Mouse (Mus musculus) kidney, adult 11 months (tissue): ENCODE data around the gene Trim26.
A peak's percentile ranks its signal among the peaks of the same experiment; 100 is the strongest.
"Not testable (repeated sequence)": the region's sequence is repeated elsewhere in the genome, so short reads cannot be mapped to it uniquely, and the experiment has no call there.

Experiments used
- DNase-seq: peaks from one replicate; pipeline ENCODE4 v3.0.0; 2022

Trim26 gene

DNA sequence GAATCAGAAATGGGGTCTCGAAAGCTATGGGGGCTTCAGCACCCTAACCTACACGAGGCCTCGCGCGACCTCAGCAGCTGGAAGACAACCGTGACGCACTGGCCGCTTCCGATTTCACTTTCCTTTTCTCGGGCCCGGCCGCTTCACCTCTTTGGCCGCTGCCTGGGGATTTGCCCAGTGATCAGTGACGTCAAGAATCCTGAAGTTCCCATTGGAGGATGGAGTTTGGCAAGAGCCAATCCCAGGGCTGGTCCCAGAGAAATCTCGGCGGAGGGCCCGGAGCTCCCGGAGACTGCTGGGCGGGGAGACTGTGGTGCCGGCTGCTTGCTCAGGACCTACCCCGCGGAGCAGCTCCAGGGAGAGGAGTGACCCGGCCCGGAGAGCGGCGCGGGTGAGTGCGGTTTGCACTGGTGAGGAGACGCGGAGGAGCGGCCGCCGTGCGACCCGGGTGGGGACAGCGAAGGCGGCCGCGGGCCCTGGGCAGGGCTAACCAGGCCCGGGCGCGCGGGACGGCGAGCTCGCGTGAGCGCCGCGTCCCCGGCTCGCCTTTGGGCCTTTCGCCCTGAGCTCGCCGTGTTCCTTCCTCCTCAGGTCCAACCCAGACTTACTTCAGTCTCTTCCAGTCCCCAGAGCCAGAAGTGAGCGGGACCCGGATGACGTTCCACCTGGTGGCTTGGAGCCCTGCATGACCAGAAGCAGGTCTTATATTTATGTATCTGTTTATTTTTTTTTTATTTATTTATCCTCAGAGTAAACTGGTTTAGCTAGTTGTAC lies at the start of gene Trim26:
Gene Trim26 (plus strand): TSS at position 261 of the 774 bp plus-strand sequence.
- DNase-seq: peak; percentile 98

DNA sequence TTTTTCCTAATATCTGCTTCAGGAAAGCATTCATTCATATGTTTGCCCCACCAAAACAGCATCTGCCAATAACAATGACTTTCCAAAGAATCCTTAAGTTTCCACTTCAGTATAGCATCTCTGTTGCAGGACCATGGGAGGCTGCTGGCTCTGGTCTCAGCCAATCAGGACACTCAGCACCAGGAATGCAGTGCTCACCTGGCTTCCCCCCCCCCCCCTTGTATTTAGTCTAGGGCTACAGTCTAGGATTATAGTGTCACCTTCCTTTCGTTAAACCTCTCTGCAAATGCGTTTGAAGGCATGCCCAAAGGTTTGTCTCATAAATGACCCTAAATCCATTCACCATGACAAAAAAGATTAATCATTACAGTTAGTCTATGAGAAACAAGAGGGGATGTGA lies 48.6 kb upstream of the Trim26 start:
- DNase-seq: no peak

DNA sequence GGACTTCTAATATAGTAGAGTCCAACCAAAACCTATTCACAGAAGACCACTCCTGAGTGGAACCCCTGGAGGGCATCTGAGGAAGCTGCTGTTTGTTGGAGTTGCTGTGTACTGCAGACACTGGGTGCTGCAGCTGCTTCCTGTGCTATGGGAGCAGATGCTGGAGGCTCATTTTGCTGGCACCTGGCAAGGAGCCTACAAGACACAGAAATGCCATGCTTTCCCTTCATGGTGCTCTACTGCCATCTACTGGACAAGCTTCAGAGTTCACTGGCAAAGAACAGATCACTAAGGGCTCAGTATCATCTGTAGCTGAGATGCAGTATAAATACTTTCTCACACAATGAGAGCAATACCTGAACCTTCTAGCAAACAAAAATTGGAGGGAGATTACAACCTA lies 48.1 kb upstream of the Trim26 start:
- DNase-seq: peak; percentile 62

DNA sequence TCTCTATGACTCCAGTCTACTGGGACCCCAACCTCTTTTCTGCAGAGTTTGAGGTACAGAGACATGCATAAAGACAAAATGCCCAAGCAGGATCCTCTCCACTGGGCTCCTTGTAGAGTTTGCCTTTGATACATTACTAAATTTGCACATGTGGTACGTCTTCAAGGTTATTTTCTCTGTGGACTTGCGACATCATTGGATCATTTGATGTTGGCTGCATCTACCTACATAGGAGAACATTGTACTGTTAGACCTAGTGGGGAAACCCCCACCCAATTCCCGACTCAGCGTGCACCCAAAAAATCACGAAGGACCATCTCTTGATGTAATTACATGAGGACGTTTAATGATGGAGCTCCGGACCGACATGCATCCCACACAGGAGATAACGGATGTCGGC lies 37.4 kb upstream of the Trim26 start:
- no peak for DNase-seq

DNA sequence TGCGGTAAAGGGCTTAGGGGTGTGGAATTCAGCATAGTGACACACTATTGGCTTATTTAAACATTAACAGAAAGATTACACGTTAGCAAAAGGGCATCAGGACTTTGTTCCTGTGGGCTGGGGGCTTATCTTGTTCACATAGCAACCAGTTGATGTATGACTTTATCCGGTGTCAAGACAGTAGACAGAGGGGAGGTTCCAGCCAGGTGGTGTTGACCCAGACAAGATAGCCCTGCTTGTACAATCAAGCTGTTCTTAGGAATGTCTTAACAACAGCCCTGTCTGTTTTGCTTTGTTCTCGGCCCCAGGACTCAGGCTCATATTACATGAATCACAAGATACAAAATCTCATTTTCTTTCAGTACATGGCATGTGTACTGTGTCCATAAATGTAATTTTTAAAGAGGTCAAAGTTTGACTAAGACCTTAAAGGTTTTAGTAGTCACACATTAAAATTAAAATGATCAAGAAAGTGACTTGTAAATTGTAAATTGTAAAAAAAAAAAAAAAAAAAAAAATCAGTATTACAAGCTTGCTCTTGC lies 36.9 kb upstream of the Trim26 start:
- DNase-seq: not testable (repeated sequence)

DNA sequence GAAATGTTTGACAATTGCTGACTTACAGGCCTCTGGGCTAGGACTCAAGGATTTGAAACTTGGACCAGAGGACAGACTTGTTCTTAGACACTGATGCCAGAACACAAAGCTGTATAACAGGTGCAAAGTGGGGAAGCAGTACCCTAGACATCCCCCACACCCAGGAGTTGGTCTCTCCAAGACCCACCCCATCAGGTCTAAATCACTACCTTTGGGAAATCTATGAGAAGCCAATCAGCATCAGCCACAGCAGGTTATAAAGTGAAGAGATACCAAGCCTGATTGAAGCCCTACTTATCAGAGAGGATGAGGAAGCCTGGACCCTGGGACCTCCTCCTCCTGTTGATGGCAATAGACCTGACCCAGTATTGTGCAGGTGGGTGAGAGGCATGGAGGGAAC lies 25.1 kb upstream of the Trim26 start, which contains the start of gene H2-M10.6:
Gene H2-M10.6 (plus strand): TSS at position 301 of the 400 bp plus-strand sequence.
- DNase-seq: no peak

DNA sequence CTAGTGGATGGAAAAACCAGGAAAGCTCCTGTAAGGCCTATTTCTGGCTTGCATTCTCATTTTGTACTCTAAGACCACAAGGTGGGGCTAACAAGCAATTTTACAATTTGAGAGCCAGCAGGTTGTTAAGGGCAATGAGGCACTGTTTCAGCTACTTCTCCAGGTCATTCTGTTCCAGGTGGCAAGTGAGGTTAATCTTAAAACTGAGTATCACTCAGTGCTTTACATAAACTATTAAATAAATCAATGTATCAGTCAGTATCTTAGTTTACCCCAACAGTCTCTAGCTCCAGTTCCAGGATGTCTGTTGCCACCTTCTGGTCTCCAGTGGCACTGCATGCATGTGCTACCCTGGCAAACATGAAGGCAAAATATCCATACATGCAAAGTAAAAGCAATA lies 12.9 kb upstream of the Trim26 start:
- DNase-seq: peak; percentile 41

DNA sequence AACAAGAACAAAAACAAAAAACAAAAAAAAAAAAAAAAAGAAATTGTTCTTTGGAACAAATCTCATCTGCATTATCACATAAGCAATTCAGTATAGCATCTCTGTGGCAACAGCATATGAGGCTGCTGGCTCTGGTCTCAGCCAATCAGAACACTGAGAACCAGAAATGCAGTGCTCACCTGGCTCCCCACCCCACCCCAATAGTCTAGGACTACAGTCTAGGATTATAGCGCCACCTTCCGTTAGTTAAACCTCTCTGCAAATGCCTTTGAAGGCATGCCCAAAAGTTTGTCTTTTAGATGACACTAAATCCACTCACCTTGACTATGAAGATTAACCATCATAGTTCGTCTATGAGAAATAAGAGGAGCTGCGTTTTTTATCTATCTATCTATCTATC lies 11.4 kb upstream of the Trim26 start:
- no peak for DNase-seq

DNA sequence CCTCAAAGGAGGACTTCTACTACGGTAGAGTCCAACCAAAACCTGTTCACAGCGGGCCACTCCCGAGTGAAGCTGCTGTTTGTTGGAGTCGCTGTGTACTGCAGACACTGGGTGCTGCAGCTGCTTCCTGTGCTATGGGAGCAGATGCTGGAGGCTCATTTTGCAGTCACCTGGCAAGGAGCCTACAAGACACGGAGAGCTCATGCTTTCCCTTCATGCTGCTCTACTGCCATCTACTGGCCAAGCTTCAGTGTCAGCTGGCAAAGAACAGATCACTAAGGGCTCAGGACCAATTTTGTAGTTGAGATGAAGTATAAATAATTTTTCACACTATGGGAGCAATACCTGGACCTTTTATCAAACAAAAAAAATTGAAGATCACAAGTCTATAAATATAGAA lies 10.9 kb upstream of the Trim26 start:
- DNase-seq: peak; percentile 86

DNA sequence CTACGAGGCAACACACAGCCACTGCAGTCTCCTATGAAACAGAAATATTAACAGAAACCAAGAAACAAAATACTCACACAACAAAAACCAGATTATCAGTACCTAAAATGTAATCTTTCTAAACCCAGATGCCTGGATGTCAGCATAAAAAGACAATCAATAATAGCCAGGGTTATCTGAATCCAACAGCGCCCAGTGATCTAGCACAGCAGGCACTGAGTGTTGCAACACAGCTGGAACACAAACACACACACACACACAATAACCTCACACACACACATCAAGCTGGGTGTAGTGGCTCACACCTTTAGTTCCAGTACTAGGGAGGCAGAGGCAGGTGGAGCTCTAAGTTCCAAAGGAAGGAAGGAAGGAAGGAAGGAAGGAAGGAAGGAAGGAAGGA lies 8.4 kb upstream of the Trim26 start:
- DNase-seq: no peak

DNA sequence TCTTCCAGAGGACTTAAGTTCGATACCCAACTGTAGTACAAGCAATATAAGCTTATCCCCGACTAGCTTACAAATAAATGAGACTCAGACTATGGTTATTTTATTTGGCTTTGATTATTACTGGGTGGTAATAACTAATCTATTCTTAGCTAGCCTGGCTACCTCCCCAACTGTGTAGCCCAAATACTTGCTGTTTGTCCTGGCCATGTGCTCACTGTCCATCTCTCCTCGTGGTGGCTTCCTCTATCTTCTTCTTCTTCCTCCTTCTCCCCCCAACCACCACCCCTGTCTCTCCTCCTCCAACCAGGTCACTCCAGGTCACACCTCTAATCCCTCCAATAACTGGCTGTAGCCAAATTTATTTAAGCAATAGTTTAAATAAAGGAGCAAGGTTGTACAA lies 6.5 kb upstream of the Trim26 start:
- DNase-seq: no peak

DNA sequence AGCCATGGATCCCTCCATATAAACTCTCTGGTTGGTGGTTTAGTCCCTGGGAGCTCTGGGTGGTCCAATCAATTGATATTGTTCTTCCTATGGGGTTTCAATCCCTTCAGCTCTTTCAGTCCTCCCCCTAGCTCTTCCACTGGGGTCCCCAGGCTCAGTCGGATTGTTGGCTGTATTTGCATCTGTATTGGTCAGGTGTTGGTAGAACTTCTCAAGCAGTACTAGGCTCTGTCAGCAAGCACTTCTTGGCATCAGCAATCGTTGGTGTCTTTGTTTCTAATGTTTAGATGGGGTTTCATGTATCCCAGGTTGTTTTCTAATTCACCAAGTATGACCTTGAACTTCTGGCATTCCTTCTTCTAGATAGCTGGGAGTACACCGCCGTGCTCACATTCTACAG lies 4.2 kb upstream of the Trim26 start:
- DNase-seq: no peak

DNA sequence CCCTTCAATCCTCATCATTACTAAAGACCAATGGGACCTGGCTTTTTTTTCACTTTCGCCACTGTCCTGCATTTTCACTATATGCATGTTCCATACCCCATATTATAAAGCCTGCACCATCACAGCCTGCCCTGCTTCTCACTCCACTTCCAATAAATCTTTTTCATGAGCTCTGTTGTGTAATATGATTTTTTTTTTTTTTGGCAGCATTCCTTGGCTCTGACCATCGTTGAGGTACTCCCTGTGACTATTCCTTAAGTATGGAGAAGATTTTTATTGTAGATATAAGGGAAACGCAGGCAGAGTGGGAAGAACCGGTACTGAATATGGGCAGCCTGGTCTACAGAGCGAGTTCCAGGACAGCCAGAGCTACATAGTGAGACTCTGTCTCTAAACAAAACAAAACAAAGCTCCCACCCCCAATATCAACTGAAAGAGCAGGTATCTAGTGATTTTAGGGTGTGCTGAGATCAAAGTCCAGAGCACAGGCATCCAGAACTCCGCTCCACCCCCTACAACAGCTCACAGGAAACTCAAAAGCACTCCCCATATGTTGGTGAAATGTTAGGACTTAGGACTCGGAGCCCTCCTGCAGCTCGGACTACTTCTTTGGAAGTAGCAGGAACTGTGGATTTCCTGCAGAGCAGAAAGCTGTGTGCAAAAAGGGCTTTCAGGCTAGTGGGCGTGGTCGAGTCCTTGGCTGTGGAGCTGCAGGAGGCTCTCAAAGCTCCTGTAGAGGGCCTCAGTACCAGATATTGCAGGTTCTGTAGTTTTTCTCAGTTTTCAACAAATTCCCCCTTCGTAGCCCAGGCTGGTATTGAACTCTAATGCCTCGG lies 1.1 kb upstream of the Trim26 start:
- DNase-seq: peak; percentile 61

DNA sequence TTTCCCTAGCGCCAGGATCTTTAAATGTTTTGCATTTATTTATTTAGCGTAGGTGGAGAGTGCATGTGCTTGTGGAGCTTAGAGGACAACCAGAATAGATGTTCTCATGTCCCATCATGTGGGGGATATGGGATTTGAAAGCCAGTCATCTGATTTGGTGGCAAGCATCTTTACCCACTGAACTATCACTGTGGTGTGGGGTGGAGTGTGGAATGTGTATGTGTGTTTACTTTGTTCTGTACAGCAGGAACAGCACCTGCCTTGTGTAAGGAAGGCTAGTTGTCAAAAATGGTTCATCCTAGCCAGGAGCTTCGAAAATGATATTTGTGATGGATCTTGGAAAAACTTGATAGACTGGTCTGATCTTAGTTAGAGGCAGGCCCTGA lies 514 bp upstream of the Trim26 start:
- no peak for DNase-seq

DNA sequence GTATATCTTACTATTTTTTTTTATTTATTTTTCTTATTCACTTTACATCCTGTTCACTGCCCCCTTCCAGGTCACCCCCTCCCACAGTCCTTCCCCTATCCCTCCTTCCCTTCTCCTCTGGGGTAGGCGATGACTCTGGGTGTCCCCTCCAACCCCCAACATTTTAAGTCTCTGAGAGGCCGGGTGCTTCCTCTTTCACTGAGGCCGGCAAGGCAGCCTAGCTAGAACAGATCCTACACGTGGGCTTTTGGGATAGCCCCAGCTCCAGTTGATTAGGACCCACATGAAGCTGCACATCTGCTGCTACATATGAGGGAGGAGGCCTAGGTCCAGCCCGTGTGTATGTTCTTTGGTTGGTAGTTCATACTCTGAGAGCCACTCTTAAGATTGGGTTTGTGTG lies 2.1 kb downstream of the Trim26 start:
- no peak for DNase-seq

DNA sequence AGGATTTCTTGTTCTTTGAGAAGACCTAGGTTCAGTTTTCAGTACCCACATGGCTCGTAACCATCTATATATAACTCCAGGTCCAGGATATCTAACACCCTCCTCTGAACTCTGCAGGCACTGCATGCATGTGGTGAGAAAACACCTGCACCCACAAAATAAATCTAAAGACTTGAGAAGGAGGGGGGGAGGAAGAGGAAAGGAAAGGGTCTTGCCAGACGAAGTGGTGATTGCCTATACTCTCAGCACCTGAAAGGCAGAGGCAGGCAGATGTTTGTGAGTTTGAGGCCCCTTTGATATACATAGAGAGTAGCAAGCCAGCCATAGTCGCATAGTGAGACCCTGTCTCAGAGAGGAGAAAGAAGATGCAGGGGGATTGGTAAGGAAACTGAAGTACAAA lies 3.0 kb downstream of the Trim26 start:
- no peak for DNase-seq

DNA sequence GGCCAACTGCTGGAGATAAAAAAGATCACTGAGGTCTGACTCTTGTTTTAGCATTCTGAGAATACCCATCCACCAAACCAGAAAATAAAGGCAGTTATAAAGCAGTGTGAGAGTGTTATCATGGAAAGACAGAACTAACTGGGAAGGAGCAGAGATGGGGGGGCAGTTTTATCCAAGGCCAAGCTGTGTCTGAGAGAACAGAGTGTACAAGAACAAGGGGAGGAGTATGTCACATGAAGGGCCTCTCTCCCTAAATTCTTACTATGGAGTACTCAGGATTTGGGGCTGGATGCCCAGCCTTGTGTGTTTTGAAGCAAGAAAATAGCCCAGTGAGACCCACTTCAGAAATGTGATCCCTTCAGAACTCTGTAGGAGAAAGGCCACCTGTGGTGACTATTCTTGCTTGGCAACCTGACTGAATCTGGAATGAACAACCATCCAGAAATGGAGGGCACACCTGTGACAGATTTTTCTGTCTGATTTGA lies 4.1 kb downstream of the Trim26 start:
- no peak for DNase-seq

DNA sequence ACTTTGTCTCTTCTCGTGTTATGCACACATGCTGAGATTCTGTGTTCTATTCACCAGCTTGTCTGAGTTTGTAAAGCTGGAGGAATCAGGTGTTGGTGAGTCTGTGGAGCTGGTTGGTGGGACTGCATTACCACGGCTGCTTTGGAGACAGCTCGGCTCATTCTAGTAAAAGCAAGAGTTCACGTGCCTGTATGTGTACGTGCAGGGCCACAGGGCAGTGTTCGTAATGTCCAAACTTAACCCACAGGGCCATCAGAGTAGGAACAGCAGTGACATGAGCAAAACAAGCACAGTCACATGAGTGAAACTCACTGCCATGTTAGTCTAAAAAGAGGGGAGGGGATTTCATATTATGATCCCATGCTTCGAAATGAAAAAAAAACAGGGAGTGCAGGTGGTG lies 6.8 kb downstream of the Trim26 start:
- no peak for DNase-seq

DNA sequence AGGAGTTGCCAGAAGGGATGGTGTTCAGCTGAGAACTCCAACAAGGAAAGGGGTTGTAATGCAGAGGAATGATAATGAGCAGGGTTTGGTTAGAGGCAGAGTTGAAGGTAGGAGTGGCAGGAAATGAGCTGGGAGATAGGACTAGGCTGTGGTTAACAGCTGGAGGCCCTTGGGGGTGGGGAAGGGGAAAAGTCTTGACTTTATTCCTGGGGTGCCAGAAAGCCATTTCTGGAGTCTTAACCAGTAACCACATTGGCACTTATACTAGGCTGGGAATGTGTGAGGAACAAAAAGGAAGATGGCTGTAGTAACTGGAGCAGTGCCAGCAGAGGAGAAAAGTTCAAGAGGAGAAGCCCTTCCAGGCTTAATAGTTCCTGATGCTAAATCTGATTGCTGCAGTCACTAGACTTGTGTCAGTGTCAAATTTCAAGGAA lies 7.4 kb downstream of the Trim26 start:
- DNase-seq: no peak

DNA sequence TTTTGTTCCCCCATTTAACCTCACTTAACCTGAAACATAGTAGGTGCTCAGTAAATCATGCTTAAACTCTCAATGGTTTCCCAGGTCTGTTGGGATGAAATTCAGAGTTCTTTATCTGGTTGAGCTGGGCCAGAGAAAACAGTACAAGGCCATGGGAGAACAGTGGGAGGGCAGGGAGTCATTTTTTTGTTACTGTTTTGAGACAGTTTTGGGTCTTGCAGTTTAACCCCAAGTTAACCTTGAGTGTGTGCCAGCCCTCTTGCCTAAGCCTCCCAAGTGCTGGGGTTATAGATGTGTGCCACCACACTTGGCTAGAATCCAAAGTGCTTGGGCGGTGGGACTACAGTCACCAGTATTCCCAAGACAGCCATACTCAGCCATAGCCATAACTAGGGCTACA lies 7.8 kb downstream of the Trim26 start:
- no peak for DNase-seq

DNA sequence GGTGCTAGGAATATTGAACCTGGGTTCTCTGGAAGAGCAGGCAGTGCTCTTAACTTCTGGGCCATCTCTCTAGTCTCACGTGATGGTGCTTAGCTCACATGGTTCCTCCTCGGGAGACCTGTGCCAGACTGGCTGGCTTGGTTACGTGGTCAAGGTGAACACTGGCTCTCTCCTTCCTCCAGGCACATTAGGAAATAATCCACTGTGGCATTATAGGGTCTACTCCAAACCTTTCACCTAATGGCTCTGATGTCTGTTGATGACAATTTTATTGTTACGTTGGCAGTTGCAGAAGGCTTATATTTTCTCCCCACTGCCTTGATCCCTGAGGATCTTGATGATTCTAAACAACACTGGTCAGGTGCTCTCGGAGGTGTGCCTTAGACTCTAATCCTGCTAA lies 12.0 kb downstream of the Trim26 start:
- DNase-seq: no peak

DNA sequence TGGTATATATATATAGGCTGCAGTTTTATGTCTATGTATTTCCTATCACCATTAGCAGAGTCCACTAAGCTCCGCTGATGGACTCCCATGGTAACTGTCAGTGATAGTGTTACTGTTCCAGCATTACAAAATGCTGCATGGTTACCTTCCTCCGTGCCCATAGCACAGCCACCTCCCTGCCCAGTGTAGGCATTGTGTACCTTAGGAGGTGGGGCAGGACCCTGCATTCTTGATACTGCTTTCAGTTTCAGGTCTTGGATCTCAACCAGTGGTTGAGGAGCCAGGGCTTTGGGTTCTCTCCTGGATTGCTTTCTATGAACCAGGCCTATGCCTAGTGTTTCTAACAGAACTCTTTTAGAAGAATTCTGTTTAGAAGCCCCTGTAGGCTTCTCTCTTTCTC lies 13.1 kb downstream of the Trim26 start:
- DNase-seq: no peak

DNA sequence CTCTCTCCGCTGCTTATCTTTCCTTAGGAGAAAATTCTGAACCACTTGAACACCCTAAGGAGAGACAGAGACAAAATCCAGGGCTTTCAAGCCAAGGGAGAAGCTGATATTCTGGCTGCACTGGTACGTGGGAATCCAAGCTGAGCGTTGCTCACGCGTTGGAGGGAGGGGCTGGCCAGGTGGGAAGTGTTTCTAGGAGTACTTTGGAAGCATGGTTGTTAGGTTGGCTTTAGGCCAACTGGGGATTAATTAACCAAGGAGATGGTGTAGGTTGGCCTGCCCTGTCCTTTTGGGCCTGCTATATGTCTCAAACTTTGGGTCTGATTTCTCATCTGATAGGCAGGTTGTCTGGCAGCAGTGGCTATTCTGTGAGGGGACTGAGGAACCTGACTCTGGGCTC lies 14.3 kb downstream of the Trim26 start:
- DNase-seq: no peak

DNA sequence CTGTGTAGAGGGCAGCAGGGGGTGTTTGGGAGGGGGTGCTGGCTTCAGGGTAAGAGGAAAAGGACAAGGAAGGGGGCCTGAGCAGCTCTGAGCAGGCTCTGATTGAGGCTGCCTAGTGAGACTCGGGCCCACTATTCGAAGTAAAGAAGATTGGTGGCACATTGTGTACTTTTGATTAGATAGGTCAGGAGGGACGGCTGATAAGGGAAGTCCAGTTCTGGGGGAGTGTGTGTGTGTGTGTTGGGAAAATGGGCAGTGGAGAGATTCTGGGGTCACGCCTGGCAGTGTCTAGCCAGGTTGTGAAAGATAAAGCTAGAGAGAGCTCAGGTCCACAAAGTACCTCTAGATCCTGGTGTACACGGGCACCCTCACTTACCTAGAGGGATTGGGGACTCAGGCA lies 14.7 kb downstream of the Trim26 start:
- DNase-seq: no peak
